Mouse (Mus musculus) T-helper 17 cell (primary cell): ENCODE data around the gene Htr7.

Experiments
- in situ Hi-C, 2 experiments: fragments of 300-600 bp; cut with MboI, MseI; formaldehyde crosslinking; loops; 1 replicate in 1 of 2; 2 replicates in 1 of 2; pipeline ENCODE4 v1.15.1; 2025; ENCODE audit warnings: high pct_unique_total_duplicates in 2 of 2

Gene Htr7

DNA sequence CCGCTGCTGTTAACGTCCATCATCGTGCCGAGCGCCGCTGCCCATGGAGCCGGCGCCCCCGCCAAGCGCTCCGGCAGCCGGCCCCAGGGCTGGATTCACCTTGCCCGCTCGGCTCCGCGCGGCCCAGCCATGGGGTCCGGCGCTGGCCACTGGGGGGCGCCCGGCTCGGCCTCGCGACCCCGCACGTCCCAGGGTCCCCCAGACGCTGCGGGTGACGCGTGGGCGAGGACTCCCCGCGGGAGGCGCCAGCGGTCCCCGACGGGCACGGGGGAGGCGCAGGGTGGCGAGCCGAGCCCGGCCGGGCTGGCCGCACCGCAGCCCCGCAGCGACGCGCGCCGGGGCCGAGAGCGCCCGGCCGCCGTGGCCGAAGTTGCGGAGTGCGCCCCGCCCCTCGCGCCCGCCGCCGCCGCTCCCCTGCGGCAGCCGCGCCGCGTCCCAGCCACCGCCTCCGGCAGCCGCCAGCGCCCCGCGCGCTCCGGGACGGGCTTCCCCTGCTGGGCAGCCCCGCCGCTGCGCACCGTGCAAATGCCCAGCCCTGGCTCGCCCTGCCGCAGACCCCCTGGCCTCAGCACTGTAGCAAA lies at the start of gene Htr7:
Gene Htr7, minus strand, starts transcription at position 277 of the 581 bp plus-strand sequence.
- in situ Hi-C loops = no loop called here

DNA sequence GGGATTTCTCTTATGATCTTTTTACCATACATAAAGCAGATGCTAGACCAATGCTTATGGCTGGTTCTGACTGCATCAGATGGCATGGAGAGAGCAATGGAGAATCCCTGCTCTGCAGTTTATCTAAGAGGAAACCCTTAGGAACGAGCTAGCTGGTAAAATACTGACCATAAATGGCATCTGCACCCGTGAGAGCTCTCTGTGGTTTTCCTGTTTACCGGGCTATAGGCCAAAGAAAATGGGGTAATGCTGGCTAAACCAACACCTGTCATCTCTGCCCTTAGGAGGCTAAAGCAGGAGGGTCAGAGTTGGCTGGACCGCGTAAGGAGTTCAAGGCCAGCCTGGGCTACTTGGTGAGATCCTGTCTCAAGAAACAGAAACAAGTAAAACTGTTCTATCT lies 46.6 kb upstream of the Htr7 start:
- in situ Hi-C loops = loop anchor here (10.0 kb wide), 1 partner anchor 331 kb away; no protein-coding TSS in a partner anchor

DNA sequence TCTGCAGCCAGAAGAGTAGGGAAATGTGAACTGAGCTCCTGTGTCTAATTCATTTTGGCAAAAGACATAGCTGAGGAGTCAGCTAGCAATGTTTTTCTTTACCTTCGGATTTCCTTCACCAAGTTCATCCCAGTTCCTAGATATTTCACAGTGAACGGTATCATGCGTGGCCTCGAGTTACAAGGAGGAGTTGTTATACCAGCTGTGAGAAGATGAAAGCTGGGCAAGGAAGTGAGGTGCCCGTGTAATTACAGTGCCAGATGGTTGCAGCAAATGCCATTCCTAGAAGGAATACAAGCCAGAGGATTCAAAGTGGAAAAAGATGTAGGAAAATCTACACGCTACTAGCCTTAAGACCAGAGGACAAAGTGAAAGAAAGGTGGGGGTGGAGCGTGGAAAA lies 41.6 kb upstream of the Htr7 start:
- in situ Hi-C loops = no loop called here

DNA sequence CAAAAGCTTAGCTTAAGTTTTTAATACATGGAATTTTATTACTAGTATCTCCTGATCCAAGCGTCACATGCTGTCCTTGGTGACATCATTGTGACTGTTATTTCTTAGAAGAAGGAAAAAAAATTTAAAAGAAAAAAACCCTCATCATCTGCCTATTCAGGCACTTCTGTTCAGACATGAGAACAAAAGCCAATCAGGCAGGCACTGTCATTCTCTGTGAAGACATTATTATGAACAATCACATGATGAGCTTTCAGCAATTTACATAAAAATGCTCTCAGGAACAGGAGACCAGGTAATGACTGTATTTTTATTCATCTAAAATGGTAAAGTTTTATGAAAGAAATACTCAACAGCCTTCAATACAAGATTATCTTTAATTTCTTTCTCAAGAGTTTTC lies 41.0 kb upstream of the Htr7 start:
- in situ Hi-C loops = no loop called here

DNA sequence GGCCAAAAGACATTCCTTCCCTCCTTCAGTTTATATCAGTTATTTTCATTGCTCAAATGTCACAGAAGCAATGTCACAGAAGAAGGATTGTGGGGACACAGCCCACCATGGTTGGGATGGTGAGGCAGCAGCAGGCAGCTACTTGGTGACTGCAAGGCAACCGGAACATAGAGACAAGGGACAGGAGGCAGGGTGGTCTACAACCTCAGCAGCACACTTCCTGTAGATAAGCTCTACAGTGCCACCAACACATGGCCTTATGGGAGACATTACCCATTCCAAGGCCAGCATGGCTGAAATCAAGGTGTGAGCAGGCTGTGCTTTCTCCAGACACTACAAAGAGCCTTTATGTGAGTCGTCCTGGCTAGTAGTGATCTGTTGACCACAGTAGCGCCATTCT lies 39.9 kb upstream of the Htr7 start:
- in situ Hi-C loops = no loop called here

DNA sequence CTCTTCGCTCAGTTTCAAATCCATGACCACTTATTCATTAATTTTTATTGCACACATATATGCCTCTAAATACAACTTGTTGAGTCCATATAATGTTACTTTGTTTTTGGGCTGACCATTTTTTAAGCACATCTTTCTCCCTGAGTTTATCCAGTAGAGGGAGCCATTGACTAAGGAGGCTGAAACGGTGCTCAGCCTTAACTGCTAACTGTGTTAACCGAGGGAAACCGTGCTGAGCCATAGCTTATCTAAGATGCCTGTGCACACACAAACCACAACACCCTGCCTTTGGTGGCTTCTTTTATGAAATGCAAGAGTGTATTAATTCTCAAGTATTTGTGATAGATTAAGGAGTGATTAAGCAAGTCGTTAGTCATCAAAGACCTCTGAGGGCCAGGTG lies 33.5 kb upstream of the Htr7 start:
- in situ Hi-C loops = loop anchor here in 1 of 2 experiments (5.0 kb wide), 1 partner anchor 1403 kb away; no protein-coding TSS in a partner anchor

DNA sequence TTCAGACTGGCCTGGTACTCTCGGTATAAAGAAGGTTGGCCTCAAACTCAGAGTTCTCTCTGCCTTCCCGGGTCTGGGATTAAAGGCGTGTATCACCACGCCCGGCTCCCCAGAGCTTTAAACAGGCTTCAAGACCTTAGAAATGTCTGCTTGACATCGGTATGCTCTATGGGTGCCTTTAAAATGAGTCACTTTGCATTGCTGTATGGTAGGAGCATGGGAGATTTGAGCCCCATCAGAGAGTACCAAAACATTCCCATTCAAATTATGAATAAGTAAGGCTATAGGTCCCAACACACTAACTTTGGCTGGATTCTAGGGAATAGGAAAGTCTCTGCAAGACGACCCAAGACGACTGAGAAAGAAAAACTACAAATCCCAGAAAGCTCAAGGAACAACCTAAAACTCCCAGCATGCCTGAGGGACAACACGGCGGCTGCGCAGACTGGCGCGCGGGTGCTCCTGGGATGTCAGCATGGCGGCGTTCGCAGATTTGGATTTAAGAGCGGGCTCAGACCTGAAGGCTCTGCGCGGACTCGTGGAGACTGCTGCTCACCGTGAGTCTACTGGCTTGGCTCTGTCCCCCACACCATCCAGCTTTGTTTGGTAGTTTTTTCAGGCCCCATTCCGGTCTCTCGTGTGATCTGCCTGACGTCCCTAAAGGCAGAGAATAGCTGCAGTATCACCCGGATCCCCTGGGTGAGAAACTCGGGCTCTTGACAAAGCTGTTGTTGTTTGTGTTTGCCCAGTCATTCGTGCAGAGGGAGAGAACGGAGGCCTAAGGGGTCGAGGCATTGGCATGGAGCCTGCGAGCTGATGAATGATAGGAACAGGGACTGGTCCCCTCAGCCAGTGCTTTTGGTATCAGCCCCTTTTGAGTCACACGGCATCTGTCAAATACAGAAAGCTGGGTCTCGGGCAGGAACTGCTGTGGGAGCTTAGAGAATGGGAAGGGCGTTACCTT lies 26.2 kb upstream of the Htr7 start, which contains the start of gene Rpp30:
Gene Rpp30, plus strand, starts transcription at position 455 of the 964 bp plus-strand sequence.
- in situ Hi-C loops = loop anchor here (5.0 kb wide), 2 partner anchors 956 to 1091 kb away; no protein-coding TSS in a partner anchor

DNA sequence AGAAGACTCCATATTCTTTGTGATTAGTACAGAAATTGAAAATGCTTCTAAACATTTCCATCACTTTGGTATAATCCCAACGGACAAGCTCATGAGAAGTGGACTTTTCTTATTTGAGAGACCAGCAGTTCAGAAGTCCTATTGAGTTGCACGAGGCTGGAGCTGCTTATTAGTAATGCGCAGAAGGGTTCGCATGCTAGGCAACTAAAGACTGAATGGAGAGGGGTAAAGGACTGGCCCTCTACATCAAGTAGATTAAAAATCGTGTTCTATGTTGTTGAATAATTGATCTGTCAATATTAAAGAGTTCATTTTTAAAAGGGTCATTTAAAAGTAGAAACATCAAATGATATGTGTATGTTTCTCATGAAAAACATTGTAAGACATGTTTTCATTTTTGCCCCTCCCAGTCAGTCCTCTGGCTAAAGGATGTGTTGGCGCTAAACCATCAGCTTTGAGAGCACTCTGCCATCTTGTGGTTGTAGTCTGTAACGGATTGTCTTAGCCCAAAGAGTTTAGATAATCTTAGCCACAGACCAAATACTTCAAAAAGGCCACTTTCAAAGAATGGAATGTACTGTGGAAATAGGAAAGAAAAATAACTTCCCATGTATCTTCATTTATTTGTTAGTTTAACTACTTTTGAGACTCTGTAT lies 25.4 kb upstream of the Htr7 start:
- in situ Hi-C loops = loop anchor here (5.0 kb wide), 2 partner anchors 955 to 1090 kb away; no protein-coding TSS in a partner anchor

DNA sequence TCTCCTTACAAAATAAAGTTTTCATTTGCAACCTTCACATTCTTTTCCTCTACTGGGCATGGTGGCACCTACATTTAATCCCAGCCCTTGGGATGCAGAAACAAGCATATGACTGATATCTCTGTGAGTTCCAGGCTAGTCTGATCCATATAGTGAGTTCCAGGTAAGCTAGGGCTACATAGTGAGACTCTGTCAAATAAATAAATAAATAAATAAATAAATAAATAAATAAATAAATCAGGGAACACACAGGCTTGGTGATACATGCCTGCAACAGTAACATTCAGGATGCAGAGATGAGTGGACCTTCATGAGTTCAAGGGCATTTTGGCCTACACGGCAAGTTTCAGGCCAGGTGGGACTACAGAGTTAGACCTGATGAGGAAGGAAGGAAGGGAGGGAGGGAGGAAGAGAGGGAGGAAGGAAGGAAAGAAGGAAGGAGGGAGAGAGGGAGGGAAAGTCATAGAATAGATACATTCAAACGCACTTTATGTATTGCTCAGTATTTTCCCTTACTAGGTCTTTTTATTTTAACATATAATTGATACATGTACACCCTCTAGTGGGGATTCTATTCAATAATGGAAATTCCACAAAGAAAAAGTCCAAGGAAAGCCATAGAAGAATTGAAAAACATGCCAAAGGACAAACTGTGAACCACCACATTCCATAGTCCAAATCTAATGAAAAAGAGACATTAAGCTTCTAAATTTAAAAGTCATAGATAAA lies 5.7 kb upstream of the Htr7 start:
- in situ Hi-C loops = no loop called here

DNA sequence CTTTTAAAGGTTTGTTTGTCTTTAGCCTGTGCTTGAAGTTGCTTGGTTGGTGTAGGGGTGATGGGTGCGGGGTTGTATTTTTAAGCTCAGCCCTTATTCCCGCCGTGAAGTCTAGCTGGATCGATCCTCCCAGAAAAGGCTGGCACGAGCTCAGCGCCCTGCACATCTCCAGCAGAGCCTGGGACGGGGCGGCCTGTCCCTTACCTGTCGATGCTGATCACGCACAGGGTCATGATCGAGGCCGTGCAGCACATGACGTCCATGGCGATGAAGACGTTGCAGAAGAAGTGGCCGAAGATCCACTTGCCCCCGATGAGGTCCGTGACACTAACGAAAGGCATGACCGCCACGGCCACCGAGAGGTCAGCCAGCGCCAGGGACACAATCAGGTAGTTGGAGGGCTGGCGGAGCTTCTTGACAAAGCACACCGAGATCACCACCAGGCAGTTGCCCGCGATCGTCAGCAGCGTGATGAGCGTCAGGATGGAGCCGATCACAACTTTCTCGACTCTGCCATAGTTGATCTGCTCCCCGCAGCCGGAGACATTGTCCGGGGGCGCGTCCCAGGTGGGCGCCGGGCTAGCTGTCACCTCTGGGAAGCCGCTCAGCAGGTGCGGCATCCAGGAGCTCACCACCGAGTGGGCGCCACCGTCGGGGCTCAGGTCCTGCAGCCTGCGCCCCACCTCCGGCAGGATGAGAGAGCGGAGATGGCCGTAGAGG lies 645 bp downstream of the Htr7 start:
- in situ Hi-C loops = no loop called here

DNA sequence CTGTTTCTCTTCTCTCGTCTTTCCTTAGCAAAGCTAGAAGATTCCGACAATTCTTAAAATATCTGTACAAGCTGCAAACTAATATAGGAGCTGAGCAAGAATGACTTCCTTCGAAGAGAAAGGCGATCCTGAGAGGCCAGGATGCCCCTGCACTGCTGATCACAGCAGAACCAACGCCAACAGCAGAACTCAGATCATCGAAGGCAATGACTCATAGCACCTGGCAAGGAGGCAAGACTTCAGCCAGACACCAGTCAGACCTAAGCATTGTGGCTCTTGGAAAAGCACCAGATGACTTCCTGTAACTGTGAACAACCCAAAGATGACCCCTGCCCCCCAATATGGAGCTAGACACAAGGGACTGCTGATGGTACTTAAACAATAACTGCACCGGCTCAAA lies 11.3 kb downstream of the Htr7 start:
- in situ Hi-C loops = no loop called here

DNA sequence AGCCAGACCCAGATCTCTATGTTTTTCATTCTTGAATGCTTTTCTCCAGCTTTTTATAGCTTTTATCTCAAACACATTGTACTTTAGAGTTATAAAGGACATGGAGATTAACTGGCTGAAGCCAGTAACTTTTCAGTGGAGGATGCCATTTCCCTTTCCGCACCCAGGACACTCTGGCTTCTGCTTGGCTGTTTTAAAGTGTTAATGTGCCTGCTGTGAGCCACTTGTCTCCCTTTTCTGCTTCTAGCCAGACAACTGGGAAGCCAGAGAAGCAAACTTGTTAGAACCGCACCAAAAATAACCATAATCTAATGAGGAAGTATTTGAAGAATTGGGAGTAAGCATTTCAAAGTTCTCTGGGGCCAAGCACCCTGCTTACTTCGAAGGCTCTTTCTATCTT lies 42.5 kb downstream of the Htr7 start:
- in situ Hi-C loops = no loop called here

DNA sequence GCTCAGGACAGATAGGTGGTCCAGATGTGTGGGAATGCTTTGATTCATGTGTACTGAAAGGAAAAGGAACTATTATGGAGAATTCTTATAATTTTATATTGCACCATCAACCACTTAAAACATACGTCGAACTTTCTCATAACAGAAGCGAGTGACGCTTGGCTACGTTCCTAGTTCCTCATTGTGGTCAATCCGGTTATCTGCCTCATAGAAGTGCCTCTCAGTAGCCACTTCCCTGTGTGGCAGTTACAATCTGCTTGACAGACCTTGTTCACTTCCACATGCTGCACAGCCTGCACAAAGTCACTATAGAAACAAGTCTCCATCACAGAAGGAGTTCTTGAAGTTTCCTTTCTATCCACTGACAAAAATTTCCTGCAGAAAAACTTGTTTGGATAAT lies 51.0 kb downstream of the Htr7 start:
- in situ Hi-C loops = no loop called here

DNA sequence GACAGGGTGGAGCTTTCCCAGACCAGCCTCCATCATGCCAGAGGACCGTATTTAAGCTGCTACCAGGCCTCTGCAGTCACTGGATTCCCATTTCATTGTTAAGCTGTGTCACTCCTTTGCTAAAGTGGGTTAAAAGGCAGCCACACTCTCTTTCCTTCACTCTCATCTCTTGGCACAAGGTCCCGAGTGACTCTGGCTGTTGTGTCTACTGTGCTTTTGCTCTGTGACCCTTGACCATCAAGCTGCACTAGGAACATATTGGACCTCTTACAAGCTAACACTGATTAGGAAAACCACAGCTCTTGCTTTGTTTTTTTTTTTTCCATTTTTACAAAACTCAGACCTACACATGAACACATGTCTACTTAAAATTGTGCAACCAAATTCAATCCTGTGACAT lies 52.3 kb downstream of the Htr7 start:
- in situ Hi-C loops = no loop called here

DNA sequence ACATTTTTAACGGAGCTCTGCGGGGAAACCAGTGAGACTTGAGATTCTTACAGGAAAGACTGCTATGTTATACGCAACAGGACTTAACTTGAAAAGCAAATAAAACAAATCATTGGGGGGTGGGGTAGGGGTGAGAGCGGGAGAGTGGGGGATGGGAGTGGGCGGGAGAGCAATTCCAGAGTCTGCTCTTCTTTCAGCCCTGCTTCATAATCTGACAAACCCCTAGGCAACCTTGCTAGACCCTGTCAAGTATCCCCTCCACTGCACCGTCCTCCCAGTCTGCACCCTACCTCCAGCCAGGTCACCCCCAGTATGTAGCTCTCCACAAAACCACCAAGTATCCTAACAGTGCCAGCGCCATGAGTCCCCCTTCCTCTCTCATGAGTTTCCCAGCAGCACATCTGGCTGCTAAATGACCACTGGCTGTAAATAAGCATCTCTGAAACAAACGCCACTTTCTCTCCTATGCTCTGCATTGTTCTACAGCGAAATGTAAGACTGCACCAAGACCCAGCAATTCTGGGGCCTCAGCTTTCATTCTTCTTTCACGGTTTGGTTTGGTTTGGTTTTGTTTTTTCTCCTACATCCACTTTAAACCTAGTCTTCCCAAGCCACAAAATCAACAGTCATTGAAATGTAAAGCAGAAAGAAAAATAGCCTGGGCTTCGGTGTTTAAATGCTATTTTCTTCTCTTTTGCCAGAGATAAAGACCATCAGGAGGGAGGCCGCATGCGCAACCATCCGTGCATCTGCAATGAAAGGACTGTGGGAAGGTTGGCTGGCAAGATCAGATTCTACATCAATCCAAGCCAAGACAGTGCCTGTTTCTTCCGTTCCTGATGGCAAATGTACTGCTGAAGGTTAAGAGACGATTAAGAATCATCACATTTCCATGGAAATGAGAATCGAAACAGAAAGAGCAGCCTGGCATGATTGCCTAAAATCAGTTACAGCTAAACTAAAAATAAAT lies 54.5 kb downstream of the Htr7 start:
- in situ Hi-C loops = no loop called here

DNA sequence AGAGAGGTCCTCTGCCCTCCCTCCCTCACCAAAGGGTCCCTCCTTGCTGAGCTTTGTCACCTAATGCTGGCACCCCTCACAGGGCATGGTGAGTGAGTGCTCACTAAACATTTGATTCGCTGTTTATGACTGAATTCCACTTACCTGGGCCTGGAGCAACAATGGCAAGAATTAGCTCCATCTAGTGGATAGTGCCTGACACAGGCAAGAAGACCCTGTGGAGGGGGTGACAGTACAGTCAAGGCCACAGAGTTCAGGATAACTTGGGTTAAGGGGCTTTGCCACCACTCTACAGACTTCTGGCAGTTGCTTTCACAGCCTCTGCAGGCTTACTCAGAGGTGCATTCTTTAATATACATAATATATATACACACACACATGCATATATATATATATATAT lies 55.8 kb downstream of the Htr7 start:
- in situ Hi-C loops = no loop called here

DNA sequence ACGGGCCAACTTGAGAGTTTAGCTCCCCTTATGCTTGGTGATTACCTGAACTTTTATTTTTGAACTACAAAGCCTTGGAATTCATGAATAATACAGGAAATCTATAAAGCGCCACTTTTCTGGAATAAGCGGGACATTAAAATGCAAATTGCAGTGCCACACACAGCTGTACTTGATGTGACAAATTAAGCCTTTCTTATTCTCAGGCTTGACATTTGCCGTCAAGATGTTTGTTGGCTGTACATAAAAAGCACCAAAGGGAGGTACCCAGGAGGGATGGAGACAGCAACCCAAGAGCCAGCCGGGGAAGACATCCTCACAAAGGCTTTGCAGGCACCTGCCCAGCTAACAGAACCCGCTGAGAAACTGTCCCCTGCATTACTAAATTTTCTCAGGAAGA lies 56.4 kb downstream of the Htr7 start:
- in situ Hi-C loops = no loop called here

DNA sequence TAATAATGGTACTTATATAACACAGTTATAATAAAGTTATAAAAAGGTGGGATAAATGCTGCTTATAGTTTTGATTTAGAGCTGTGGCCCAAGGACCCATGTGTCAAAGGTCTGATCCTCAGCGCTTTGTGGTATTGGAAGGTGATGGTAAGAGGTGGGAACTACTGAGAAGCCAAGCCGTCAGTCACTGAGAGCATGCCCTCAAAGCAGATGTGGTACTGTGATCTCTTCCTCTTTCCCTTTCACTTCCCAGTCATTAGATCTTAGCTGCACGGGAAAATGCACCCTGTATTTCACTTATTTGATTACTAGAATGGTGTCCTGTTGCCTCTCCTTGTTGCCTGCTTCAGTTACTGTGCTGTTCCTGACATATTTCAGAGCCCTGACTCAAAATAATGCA lies 59.9 kb downstream of the Htr7 start:
- in situ Hi-C loops = no loop called here

DNA sequence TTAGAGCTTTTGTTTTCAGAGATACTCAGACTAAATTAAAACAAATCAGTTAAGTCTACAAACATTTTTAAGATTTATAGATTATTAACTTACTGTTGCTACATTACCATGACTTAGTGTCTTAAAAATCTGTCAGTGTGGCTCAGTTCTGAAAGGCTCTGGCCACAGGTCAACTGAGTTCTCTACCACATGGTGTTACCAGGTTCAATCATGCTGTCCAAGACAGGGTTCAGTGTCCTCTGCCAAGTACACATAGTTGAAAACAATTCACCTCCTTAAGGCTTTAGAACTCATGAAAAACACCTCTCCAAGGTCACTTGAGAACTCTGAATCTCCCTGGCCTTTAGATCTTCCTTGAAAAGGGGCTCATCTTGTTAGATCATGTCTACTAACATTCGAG lies 69.8 kb downstream of the Htr7 start:
- in situ Hi-C loops = no loop called here

DNA sequence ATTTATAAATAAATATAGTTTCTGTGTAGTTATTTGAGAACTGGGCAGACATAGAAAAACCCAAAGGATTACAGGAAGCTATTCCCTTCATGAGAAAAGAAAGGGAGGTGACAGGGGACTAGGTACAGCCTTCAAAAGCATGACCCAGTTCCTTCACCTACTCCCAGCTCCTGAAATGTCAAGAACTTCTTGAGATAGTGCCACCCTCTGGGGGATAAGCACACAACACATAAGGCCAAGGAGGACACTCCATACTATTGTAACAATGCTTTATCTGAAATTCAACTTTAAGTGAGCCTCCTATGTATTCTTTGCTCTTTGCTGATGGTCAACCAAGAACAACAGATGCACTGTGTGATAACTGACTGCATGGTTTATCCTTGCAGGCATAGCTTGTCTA lies 82.6 kb downstream of the Htr7 start:
- in situ Hi-C loops = no loop called here
